Mouse (Mus musculus) stomach, embryonic 15.5 days (tissue): ENCODE data around the gene Immt. TPM values are rescaled to one million over a fixed set of nuclear protein-coding genes. Genes with fewer than 3 reads are reported as not detected.
"Not testable (repeated sequence)": the region's sequence is repeated elsewhere in the genome, so short reads cannot be mapped to it uniquely, and the experiment has no call there.

ENCODE experiments used
- ATAC-seq: fragments of 200-750 bp; cut with Nextera tagmentation; 2 replicates; pipeline ENCODE4 v1.8.0; 2017; ENCODE audit warnings: low read depth, moderate number of reproducible peaks, moderate TSS enrichment; ENCODE audit not compliant: insufficient read depth, low FRiP score
- H3K27ac ChIP-seq: fragments of 300-500 bp; sonication (generic); 2 replicates; pipeline ENCODE4 v1.5.1; 2015; ENCODE audit warnings: mild to moderate bottlenecking, inconsistent platforms
- H3K27me3 ChIP-seq: fragments of 300-500 bp; sonication (generic); replicated peaks from 2 replicates; pipeline ENCODE4 v1.6.1; 2015; ENCODE audit warnings: inconsistent platforms
- H3K36me3 ChIP-seq: fragments of 300-500 bp; sonication (generic); 2 replicates; pipeline ENCODE4 v1.6.1; 2015; ENCODE audit warnings: inconsistent platforms
- H3K4me1 ChIP-seq: fragments of 300-500 bp; sonication (generic); 2 replicates; pipeline ENCODE4 v1.6.1; 2015; ENCODE audit warnings: inconsistent platforms
- H3K4me2 ChIP-seq: fragments of 300-500 bp; sonication (generic); 2 replicates; pipeline ENCODE4 v1.6.1; 2015; ENCODE audit warnings: mild to moderate bottlenecking, inconsistent platforms
- H3K4me3 ChIP-seq: fragments of 300-500 bp; sonication (generic); replicated peaks from 2 replicates; pipeline ENCODE4 v1.5.1; 2015; ENCODE audit warnings: inconsistent platforms
- H3K9ac ChIP-seq: fragments of 300-500 bp; sonication (generic); 2 replicates; pipeline ENCODE4 v1.6.1; 2015; ENCODE audit warnings: inconsistent platforms
- H3K9me3 ChIP-seq: fragments of 300-500 bp; sonication (generic); 2 replicates; pipeline ENCODE4 v1.6.1; 2016; ENCODE audit warnings: inconsistent platforms
- WGBS: fragments of 180-500 bp; shearing (Covaris S2); methylation state at CpG from one replicate; pipeline ENCODE4 v1.1.7; 2015; 5-methylcytosine and 5-hydroxymethylcytosine counted together
- polyA plus RNA-seq: library from polyadenylated mRNA; unstranded; fragments of >200 nt; fragmentation: Nextera tagmentation; extraction: Ambion mirVana; gene quantifications from 2 replicates; pipeline ENCODE4 v1.2.1, GENCODE M21; 2015

Immt gene
- polyA plus RNA-seq, 1 experiment from 2014 or later, result 178 TPM

DNA sequence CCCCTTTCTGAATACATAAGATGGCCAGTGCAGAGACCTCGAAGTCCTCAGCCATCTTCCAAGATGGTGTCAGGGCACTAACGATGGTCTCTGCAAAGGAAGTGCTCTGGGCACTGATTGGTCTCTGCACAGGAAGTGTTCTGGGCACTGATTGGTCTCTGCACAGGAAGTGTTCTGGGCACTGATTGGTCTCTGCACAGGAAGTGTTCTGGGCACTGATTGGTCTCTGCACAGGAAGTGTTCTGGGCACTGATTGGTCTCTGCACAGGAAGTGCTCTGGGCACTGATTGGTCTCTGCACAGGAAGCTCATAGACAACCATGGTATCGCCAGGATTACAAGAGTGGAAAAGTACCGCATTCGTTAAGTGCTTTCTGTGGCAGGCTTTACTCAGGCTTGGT is 94.1 kb downstream of the Immt start:
- peaks cover 37% of the 10 kb centered on the region for H3K36me3 ChIP-seq
- not testable (repeated sequence) for ATAC-seq

More for the DNA sequence above, 94.1 kb downstream of the Immt start:
- H3K4me3 ChIP-seq, H3K4me1 ChIP-seq, H3K4me2 ChIP-seq, H3K27ac ChIP-seq, H3K9me3 ChIP-seq, H3K9ac ChIP-seq, H3K27me3 ChIP-seq: not testable (repeated sequence)
- 84% methylated on average over 5 of the region's 5 CpGs for WGBS

Other genes with a start within 250 kb of the Immt start
- 40.7 and 46.4 TPM in 2 replicates for gene Kdm3a, start 198.3 kb upstream of the Immt start, polyA plus RNA-seq
- gene Reep1, start 123.8 kb upstream of the Immt start, polyA plus RNA-seq, result 14.9 and 15.8 TPM in 2 replicates
- gene Mrpl35, start 4.4 kb upstream of the Immt start, polyA plus RNA-seq, result 63.3 and 66.1 TPM in 2 replicates
- 87.6 and 94.9 TPM in 2 replicates for gene Ptcd3, start 77.4 kb downstream of the Immt start, polyA plus RNA-seq
- 29.8 and 33.9 TPM in 2 replicates for gene Polr1a, start 77.7 kb downstream of the Immt start, polyA plus RNA-seq